Mouse (Mus musculus) MEL (cell line): ENCODE measurements around the gene Rilpl1.

Experiments used
- CHD2 ChIP-seq: IDR thresholded peaks from 2 replicates; pipeline ENCODE4 v1.6.1; 2011; ENCODE audit warnings: low read length, improper control_type of control experiment
- POLR2A ChIP-seq, 2 experiments: IDR thresholded peaks; 2 replicates each; pipeline ENCODE4 v1.6.1; 2011 to 2012; ENCODE audit warnings: low read length in 2 of 2, mild to moderate bottlenecking in 2 of 2, control low read depth in 1 of 2, improper control_type of control experiment in 1 of 2, low read depth in 1 of 2, moderate library complexity in 1 of 2; ENCODE audit not compliant: control insufficient read depth in 1 of 2, insufficient read depth in 1 of 2, poor library complexity in 1 of 2

- TF ChIP-seq CHD2: no peak
- peak in 1 of 2 experiments; percentile 52; a peak in 2 of 4 replicates for TF ChIP-seq POLR2A (IDR thresholded peaks at IDR 0.05; ENCODE audit: control insufficient read depth in 1 of 2, insufficient read depth in 1 of 2, low read depth in 1 of 2, low read length in 2 of 2, poor library complexity in 1 of 2)
Observed at GRCm38 (mm10) chr5:124540905-124541601, 9.9 kb upstream of the Rilpl1 start.
